Mouse (Mus musculus) forebrain, embryonic 11.5 days (tissue): Measurements from ENCODE around the gene Gm11077. TPM values are rescaled to one million over a fixed set of nuclear protein-coding genes. Genes with fewer than 3 reads are reported as not detected.

Experiments
- ATAC-seq: fragments of 200-750 bp; cut with Nextera tagmentation; replicated peaks from 2 replicates; pipeline ENCODE4 v1.8.0; 2017; ENCODE audit warnings: moderate TSS enrichment; ENCODE audit not compliant: low FRiP score
- DNase-seq: peaks from one replicate; pipeline ENCODE4 v3.0.0-alpha.2; 2017; ENCODE audit warnings: low spot score
- H3K27ac ChIP-seq: fragments of 300-500 bp; sonication (generic); 2 replicates; pipeline ENCODE4 v1.5.1; 2014; ENCODE audit warnings: low read depth, low read length
- H3K27me3 ChIP-seq: fragments of 300-500 bp; sonication (generic); 2 replicates; pipeline ENCODE4 v1.6.1; 2014; ENCODE audit warnings: mild to moderate bottlenecking, low read length, mixed read lengths; ENCODE audit not compliant: control insufficient read depth, insufficient read depth
- H3K36me3 ChIP-seq: fragments of 300-500 bp; sonication (generic); 2 replicates; pipeline ENCODE4 v1.6.1; 2014; ENCODE audit warnings: mild to moderate bottlenecking, low read length, moderate library complexity, mixed read lengths; ENCODE audit not compliant: control insufficient read depth, insufficient read depth
- H3K4me1 ChIP-seq: fragments of 300-500 bp; sonication (generic); replicated peaks from 2 replicates; pipeline ENCODE4 v1.6.1; 2014; ENCODE audit warnings: low read length, mixed read lengths; ENCODE audit not compliant: control insufficient read depth, insufficient read depth
- H3K4me2 ChIP-seq: fragments of 300-500 bp; sonication (generic); 2 replicates; pipeline ENCODE4 v1.6.1; 2014; ENCODE audit warnings: low read depth, mild to moderate bottlenecking, low read length, moderate library complexity, mixed read lengths; ENCODE audit not compliant: severe bottlenecking
- H3K4me3 ChIP-seq: fragments of 300-500 bp; sonication (generic); 2 replicates; pipeline ENCODE4 v1.5.1; 2014; ENCODE audit warnings: low read depth, low read length
- H3K9ac ChIP-seq: fragments of 300-500 bp; sonication (generic); 2 replicates; pipeline ENCODE4 v1.6.1; 2014; ENCODE audit warnings: low read length
- H3K9me3 ChIP-seq: fragments of 300-500 bp; sonication (generic); 2 replicates; pipeline ENCODE4 v1.6.1; 2016; ENCODE audit warnings: low read length, mixed read lengths; ENCODE audit not compliant: control insufficient read depth
- WGBS: fragments of 180-500 bp; shearing (Covaris S2); extraction: QIAGEN DNeasy Blood & Tissue Kit; methylation state at CpG from one replicate; pipeline ENCODE4 v1.1.7; 2014; 5-methylcytosine and 5-hydroxymethylcytosine counted together
- polyA plus RNA-seq: library from polyadenylated mRNA; unstranded; fragments of >200 nt; fragmentation: Nextera tagmentation; extraction: Ambion mirVana; gene quantifications from 2 replicates; pipeline ENCODE4 v1.2.1, GENCODE M21; 2014

The Gm11077 gene
- polyA plus RNA-seq, 1 experiment from 2014 or later, result not detected

DNA sequence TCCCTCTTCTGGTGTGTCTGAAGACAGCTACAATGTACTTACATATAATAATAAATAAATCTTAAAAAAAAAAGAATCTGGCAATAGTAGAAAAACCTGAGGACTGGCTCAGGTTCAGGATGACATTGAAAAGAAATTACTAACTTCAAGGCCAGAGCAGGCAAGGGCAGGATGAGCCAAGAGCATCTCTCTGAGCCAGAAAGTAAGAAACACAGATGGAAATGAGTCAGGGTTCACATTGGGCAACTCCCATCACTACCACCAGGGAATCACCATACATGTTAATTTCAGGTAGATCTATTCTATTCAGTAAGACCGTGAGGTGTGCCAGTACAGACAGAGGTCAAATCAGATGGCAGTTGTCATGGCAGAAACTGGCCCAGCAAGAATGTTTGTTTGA lies 30.5 kb upstream of the Gm11077 start:
- H3K36me3 ChIP-seq, result no peaks in the 10 kb centered on the region
- 90% methylated on average over 1 of the region's 1 CpGs for WGBS
- H3K27ac ChIP-seq, result no peak overlapping the region
- DNase-seq, result no peak
- ATAC-seq, result no peak
- no peak overlapping the region for H3K9ac ChIP-seq
- H3K27me3 ChIP-seq, result no peaks in the 10 kb centered on the region
- no peaks in the 10 kb centered on the region for H3K9me3 ChIP-seq
- no peaks in the 10 kb centered on the region for H3K4me1 ChIP-seq
- H3K4me3 ChIP-seq, result no peak overlapping the region
- H3K4me2 ChIP-seq, result no peak overlapping the region

GRCm38 (mm10) chr6:140701259-140701658 lies 27.8 kb upstream of the Gm11077 start:
- no peak for DNase-seq
- Histone ChIP-seq H3K4me2 (no peak overlapping the region), H3K27me3 (no peaks in the 10 kb centered on the region), H3K36me3 (no peaks in the 10 kb centered on the region), H3K4me3 (no peak overlapping the region), H3K9me3 (no peaks in the 10 kb centered on the region; the same call in 1 of the 2 replicates), H3K9ac (no peak overlapping the region), H3K27ac (no peak overlapping the region), H3K4me1 (no peaks in the 10 kb centered on the region)
- ATAC-seq, result no peak
- WGBS, result 84% methylated on average over 6 of the region's 6 CpGs

DNA sequence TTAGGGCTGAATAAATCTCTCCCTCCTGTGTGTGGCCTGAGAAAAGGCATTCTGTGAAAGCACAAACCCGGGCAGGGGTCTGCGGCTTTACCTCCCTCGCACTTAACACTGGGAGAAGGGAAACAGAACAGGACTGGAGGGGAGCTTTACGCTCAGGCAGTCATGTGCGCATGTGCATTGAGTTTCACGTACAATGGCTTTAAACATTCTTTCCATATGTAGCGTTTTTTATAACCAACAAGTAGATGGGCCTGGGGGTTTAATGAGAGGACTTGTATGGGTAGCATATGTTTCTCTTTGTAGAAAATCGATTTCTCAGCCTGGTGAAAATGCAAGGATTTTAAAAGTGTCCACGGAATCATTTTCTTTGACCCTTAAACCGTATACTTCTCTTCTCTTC lies 24.0 kb upstream of the Gm11077 start:
- ATAC-seq, result no peak
- no peak overlapping the region for H3K27ac ChIP-seq
- no peaks in the 10 kb centered on the region; the same call in 1 of the 2 replicates for H3K9me3 ChIP-seq
- H3K36me3 ChIP-seq, result no peaks in the 10 kb centered on the region
- no peak for DNase-seq
- H3K4me1 ChIP-seq, result no peaks in the 10 kb centered on the region
- no peak overlapping the region for H3K9ac ChIP-seq
- H3K4me2 ChIP-seq, result no peak overlapping the region
- 88% methylated on average over 10 of the region's 10 CpGs for WGBS
- H3K4me3 ChIP-seq, result no peak overlapping the region
- H3K27me3 ChIP-seq, result no peaks in the 10 kb centered on the region

- DNase-seq, result no peak
- Histone ChIP-seq H3K27ac (no peak overlapping the region), H3K4me1 (no peaks in the 10 kb centered on the region), H3K27me3 (no peaks in the 10 kb centered on the region), H3K9ac (no peak overlapping the region), H3K9me3 (no peaks in the 10 kb centered on the region; the same call in 1 of the 2 replicates), H3K4me3 (no peak overlapping the region), H3K4me2 (no peak overlapping the region), H3K36me3 (no peaks in the 10 kb centered on the region)
- ATAC-seq, result no peak
- 94% methylated on average over 5 of the region's 5 CpGs for WGBS
These were observed 23.0 kb upstream of the Gm11077 start for GRCm38 (mm10) chr6:140706056-140706455.

- 85% methylated on average over 10 of the region's 10 CpGs for WGBS
- Histone ChIP-seq H3K4me2 (no peak overlapping the region), H3K27me3 (no peaks in the 10 kb centered on the region), H3K4me3 (no peak overlapping the region), H3K9ac (no peak overlapping the region), H3K27ac (no peak overlapping the region), H3K9me3 (no peaks in the 10 kb centered on the region; the same call in 1 of the 2 replicates), H3K4me1 (no peaks in the 10 kb centered on the region), H3K36me3 (no peaks in the 10 kb centered on the region)
- DNase-seq, result no peak
- ATAC-seq, result no peak
These were observed 21.0 kb upstream of the Gm11077 start for GRCm38 (mm10) chr6:140708059-140708458.

- no peak overlapping the region for H3K4me3 ChIP-seq
- WGBS, result 63% methylated on average over 6 of the region's 6 CpGs
- no peak overlapping the region for H3K4me2 ChIP-seq
- no peaks in the 10 kb centered on the region for H3K27me3 ChIP-seq
- no peaks in the 10 kb centered on the region for H3K4me1 ChIP-seq
- no peaks in the 10 kb centered on the region for H3K36me3 ChIP-seq
- DNase-seq (no peak), ATAC-seq (no peak)
- H3K27ac ChIP-seq, result no peak overlapping the region
- H3K9ac ChIP-seq, result no peak overlapping the region
- H3K9me3 ChIP-seq, result no peaks in the 10 kb centered on the region; the same call in 1 of the 2 replicates
These were observed 19.5 kb upstream of the Gm11077 start for GRCm38 (mm10) chr6:140709415-140710107.

GRCm38 (mm10) chr6:140712754-140713153 lies 16.3 kb upstream of the Gm11077 start:
- Histone ChIP-seq H3K9me3 (no peaks in the 10 kb centered on the region), H3K4me3 (no peak overlapping the region), H3K36me3 (no peaks in the 10 kb centered on the region), H3K27ac (no peak overlapping the region), H3K9ac (no peak overlapping the region), H3K27me3 (no peaks in the 10 kb centered on the region), H3K4me1 (no peaks in the 10 kb centered on the region), H3K4me2 (no peak overlapping the region)
- WGBS, result 11% methylated on average over 11 of the region's 11 CpGs
- ATAC-seq, result peak; percentile 59; the same call in 1 of the 2 replicates
- peak; percentile 79 for DNase-seq

DNA sequence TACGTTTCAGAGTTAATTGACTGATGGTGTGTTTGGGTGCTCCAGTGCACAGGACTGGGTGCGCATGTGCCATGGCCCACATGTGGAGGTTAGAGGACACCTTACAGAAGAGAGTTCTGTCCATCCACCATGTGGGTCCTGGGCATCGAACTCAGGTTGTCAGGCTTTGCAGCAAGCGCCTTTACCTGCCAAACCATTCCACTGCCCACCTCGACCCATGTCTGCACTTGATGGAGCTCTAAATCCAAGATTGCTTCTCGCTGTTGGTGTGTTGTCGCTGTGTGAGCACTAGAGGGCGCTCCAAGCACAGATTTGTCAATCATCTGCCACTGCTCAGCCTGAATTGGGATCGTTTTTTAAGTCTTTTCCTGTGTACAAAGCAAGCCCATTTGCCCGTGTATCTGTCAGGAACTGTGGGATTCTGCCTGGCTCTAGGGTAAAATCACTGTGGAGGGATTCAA lies 14.1 kb upstream of the Gm11077 start:
- WGBS, result 29% methylated on average over 10 of the region's 10 CpGs
- Histone ChIP-seq H3K4me3 (no peak overlapping the region), H3K4me2 (no peak overlapping the region), H3K36me3 (no peaks in the 10 kb centered on the region), H3K27ac (no peak overlapping the region), H3K9ac (no peak overlapping the region), H3K9me3 (no peaks in the 10 kb centered on the region), H3K4me1 (no peaks in the 10 kb centered on the region), H3K27me3 (no peaks in the 10 kb centered on the region)
- ATAC-seq (peak; percentile 57), DNase-seq (peak; percentile 88)

DNA sequence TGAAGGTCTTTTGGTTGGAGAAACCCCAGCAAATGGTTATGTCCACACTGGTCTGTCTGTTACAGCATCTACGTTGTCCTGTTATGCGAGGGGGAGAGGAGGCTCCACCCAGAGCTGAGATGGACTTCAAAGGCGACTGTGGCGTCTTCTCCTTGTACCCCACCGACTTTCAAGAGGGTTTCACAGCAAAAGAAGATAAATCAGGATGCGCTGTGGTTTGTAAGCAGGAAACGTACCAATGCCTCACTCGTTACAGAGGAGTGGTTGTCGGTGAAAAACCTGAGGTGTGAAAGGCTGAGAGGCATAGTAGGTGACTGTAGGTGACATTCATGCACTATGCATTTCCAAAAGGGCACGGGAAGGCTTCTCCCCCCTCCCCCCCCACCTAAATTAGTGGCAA lies 7.0 kb upstream of the Gm11077 start:
- no peak overlapping the region for H3K9ac ChIP-seq
- 89% methylated on average over 10 of the region's 10 CpGs for WGBS

More for the DNA sequence above, 7.0 kb upstream of the Gm11077 start:
- Histone ChIP-seq H3K4me2 (no peak overlapping the region), H3K27me3 (no peaks in the 10 kb centered on the region), H3K4me1 (no peaks in the 10 kb centered on the region), H3K27ac (no peak overlapping the region), H3K36me3 (no peaks in the 10 kb centered on the region), H3K4me3 (no peak overlapping the region), H3K9me3 (no peaks in the 10 kb centered on the region)
- peak; percentile 37 for DNase-seq
- no peak for ATAC-seq
